Mouse (Mus musculus): ENCODE data around the gene Cops7a. TPM values are rescaled to one million over a fixed set of nuclear protein-coding genes. Genes with fewer than 3 reads are reported as not detected.

Cops7a gene
- 94.4 and 96.7 TPM in 2 replicates for polyA plus RNA-seq (2015; fragmentation: Nextera tagmentation; extraction: Ambion mirVana)

DNA sequence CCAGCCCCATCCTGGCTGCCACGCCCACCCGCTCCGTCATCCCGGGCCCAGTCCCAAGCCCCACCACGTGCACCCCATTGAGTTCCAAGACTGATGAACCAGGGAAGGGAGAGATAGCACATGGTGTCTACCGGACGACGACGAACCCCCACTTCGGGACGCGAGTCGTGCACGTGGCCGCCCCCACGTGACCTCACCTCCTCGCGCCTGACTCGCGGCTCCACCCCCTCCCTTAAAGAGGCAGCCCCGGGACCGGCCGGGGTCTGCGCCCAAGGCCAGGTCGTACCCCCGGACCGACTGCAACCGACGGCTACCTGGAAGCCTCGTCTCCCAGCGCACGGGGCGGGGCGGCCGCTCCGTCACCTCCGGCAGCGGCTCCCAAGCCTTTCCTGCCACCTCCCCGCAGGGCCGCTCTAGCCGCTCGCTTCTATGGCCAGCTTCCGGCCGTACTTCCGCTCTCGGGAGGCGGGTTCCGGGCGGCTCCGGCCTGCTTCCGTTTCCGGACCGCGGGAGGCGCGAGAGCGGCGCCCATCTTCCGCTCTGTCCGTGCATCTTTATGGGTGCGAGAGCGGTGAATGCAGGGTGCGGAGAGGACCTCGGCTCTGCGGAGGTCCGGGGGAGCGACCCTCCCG lies at the start of gene Cops7a:
Gene Cops7a (minus strand): TSS at position 451 of the 632 bp plus-strand sequence.
- H3K4me1 ChIP-seq (replicated peaks; ENCODE audit: control insufficient read depth, insufficient read depth, low read length): peaks cover 13% of the 10 kb centered on the region
- 0 out of 2 replicates have a peak, but pooled peaks cover 3% of the 10 kb centered on the region for H3K9me3 ChIP-seq (ENCODE audit: control insufficient read depth, low read length)
- peak; percentile 97 for ATAC-seq
- H3K4me3 ChIP-seq (replicated peaks; ENCODE audit: low read length): peak within 1 kb of the TSS; percentile 71
- WGBS: under 1% methylated on average over 68 of the region's 68 CpGs
- H3K9ac ChIP-seq (replicated peaks; ENCODE audit: low read depth, low read length): peak within 1 kb of the TSS; percentile 82
- peak within 1 kb of the TSS; percentile 85 for H3K27ac ChIP-seq (ENCODE audit: low read length)
- H3K36me3 ChIP-seq (ENCODE audit: control insufficient read depth, insufficient read depth): peaks cover 5% of the 10 kb centered on the region; the same call in 1 of the 2 replicates
- no peaks in the 10 kb centered on the region for H3K27me3 ChIP-seq (replicated peaks; ENCODE audit: control insufficient read depth, insufficient read depth, low read length)
- H3K4me2 ChIP-seq (ENCODE audit: low read length): peak within 1 kb of the TSS; percentile 99

DNA sequence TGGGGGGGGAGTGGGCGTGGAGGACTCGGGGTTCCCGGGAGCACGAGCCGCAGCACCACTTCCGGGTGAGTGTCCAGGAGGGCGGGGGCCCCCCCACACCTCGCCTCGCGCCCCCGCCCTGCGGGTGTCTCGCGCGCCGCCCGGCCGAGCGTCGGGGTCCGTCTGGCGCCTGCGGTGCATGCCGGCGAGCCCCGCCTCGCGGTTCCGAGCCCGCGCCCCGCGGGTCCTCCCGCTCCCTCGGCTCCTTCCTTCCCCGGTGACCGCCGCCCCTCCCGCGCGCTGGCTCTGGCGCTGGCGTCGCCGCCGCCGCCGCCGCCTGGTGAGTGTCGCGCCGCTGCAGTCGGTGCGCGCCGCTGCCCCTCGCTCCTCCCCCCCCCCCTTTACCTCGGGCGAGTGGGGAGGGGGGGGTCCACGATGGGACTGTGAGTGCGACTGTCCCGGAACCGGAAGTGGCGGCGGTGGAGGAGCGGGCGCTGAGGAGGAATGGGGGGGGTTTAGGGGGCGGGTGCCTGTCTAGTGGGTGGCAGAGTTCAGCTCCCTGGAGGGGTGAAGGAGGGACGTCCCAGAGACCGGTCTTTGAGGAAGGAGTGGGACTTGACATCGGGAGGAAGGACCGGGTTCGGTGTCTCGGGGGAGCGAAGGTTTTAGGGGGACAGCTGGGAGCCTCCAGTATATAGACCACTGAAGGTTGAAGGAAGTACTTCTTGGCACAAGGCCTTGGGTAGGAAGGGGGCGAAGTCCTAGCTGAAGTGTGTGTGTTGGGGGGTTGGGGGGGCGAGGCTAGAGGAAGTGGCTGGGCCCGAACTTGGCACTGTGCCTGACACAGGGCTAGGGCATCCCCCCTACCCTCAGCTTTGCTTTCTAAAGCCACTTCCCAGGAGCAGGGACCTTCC lies 44.1 kb upstream of the Cops7a start:
- Histone ChIP-seq H3K4me2 (ENCODE audit: low read length) (peak overlapping the region; percentile 87), H3K4me1 (replicated peaks; ENCODE audit: control insufficient read depth, insufficient read depth, low read length) (peaks cover 37% of the 10 kb centered on the region), H3K9me3 (ENCODE audit: control insufficient read depth, low read length) (no peaks in the 10 kb centered on the region), H3K9ac (replicated peaks; ENCODE audit: low read depth, low read length) (peak overlapping the region; percentile 89), H3K4me3 (replicated peaks; ENCODE audit: low read length) (peak overlapping the region; percentile 69), H3K27ac (ENCODE audit: low read length) (peak overlapping the region; percentile 97), H3K36me3 (ENCODE audit: control insufficient read depth, insufficient read depth) (peaks cover 13% of the 10 kb centered on the region), H3K27me3 (replicated peaks; ENCODE audit: control insufficient read depth, insufficient read depth, low read length) (no peaks in the 10 kb centered on the region)
- WGBS: under 1% methylated on average over 43 of the region's 78 CpGs
- ATAC-seq: peak; percentile 75

DNA sequence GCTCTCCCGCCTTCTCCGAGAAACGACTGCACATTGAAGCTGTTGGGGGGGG lies 43.6 kb upstream of the Cops7a start, which contains the start of gene Zfp384:
Gene Zfp384 (plus strand): TSS at position 17 of the 52 bp plus-strand sequence.
- no CpG with 5 or more reads among the region's 3 CpGs for WGBS
- peak within 1 kb of the TSS; percentile 97 for H3K27ac ChIP-seq (ENCODE audit: low read length)
- peak within 1 kb of the TSS; percentile 69 for H3K4me3 ChIP-seq (replicated peaks; ENCODE audit: low read length)

DNA sequence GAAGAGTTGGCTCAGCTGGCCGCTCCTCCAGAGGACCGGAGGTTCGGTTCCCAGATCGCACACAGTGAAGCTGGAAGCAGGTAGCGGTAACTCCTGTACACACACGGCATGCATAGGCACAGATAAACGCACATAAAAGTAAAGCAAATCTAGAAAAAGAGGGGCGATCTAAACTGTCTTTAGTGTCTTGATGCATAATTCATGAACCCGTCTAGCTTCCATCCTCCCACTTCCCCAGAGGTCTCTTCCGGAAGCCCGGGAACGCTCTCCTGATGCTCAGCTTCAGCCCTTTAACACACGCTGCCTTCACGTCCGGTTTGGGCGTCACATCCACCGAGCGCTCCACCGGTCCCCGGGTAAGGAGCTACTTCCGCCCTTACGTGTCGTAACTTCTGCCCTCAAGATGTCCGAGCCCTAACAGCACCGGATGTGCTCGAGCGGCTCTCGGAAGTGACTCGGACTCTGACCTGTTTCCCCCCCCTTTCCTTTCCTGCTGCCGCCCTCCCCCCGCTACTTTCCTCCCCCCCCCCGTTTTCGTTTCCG lies 43.3 kb upstream of the Cops7a start:
- WGBS: 0% methylated on average over 31 of the region's 34 CpGs
- peak overlapping the region; percentile 65 for H3K4me2 ChIP-seq (ENCODE audit: low read length)

More for the DNA sequence above, 43.6 kb upstream of the Cops7a start, which contains the start of gene Zfp384:
- Histone ChIP-seq H3K9ac (replicated peaks; ENCODE audit: low read depth, low read length) (peak within 1 kb of the TSS; percentile 89), H3K9me3 (ENCODE audit: control insufficient read depth, low read length) (no peaks in the 10 kb centered on the region), H3K27me3 (replicated peaks; ENCODE audit: control insufficient read depth, insufficient read depth, low read length) (no peaks in the 10 kb centered on the region), H3K36me3 (ENCODE audit: control insufficient read depth, insufficient read depth) (peaks cover 13% of the 10 kb centered on the region), H3K4me1 (replicated peaks; ENCODE audit: control insufficient read depth, insufficient read depth, low read length) (peaks cover 37% of the 10 kb centered on the region), H3K4me2 (ENCODE audit: low read length) (peak within 1 kb of the TSS; percentile 87)
- no peak for ATAC-seq

GRCm38 (mm10) chr6:125008060-125008459 lies 42.7 kb upstream of the Cops7a start:
- Histone ChIP-seq H3K9me3 (ENCODE audit: control insufficient read depth, low read length) (no peaks in the 10 kb centered on the region), H3K36me3 (ENCODE audit: control insufficient read depth, insufficient read depth) (peaks cover 13% of the 10 kb centered on the region), H3K4me2 (ENCODE audit: low read length) (peak overlapping the region; percentile 65), H3K27me3 (replicated peaks; ENCODE audit: control insufficient read depth, insufficient read depth, low read length) (no peaks in the 10 kb centered on the region), H3K9ac (replicated peaks; ENCODE audit: low read depth, low read length) (peak overlapping the region; percentile 61), H3K4me1 (replicated peaks; ENCODE audit: control insufficient read depth, insufficient read depth, low read length) (peaks cover 37% of the 10 kb centered on the region), H3K4me3 (replicated peaks; ENCODE audit: low read length) (peak overlapping the region; percentile 69), H3K27ac (ENCODE audit: low read length) (peak overlapping the region; percentile 90)
- peak; percentile 0; the same call in 1 of the 2 replicates for ATAC-seq
- 46% methylated on average over 13 of the region's 13 CpGs for WGBS

More for the DNA sequence above, 43.3 kb upstream of the Cops7a start:
- Histone ChIP-seq H3K9me3 (ENCODE audit: control insufficient read depth, low read length) (no peaks in the 10 kb centered on the region), H3K27me3 (replicated peaks; ENCODE audit: control insufficient read depth, insufficient read depth, low read length) (no peaks in the 10 kb centered on the region), H3K36me3 (ENCODE audit: control insufficient read depth, insufficient read depth) (peaks cover 13% of the 10 kb centered on the region), H3K9ac (replicated peaks; ENCODE audit: low read depth, low read length) (peak overlapping the region; percentile 89), H3K27ac (ENCODE audit: low read length) (peak overlapping the region; percentile 97), H3K4me3 (replicated peaks; ENCODE audit: low read length) (peak overlapping the region; percentile 69), H3K4me1 (replicated peaks; ENCODE audit: control insufficient read depth, insufficient read depth, low read length) (peaks cover 37% of the 10 kb centered on the region)
- ATAC-seq: peak; percentile 98

- Histone ChIP-seq H3K27me3 (replicated peaks; ENCODE audit: control insufficient read depth, insufficient read depth, low read length) (0 out of 2 replicates have a peak, but pooled peaks cover 4% of the 10 kb centered on the region), H3K4me2 (ENCODE audit: low read length) (no peak overlapping the region), H3K4me1 (replicated peaks; ENCODE audit: control insufficient read depth, insufficient read depth, low read length) (peaks cover 14% of the 10 kb centered on the region), H3K9ac (replicated peaks; ENCODE audit: low read depth, low read length) (no peak overlapping the region), H3K27ac (ENCODE audit: low read length) (no peak overlapping the region), H3K36me3 (ENCODE audit: control insufficient read depth, insufficient read depth) (no peaks in the 10 kb centered on the region), H3K9me3 (ENCODE audit: control insufficient read depth, low read length) (no peaks in the 10 kb centered on the region), H3K4me3 (replicated peaks; ENCODE audit: low read length) (no peak overlapping the region)
- ATAC-seq: no peak
- WGBS: 48% methylated on average over 3 of the region's 3 CpGs
Observed at GRCm38 (mm10) chr6:125005086-125005485, 39.7 kb upstream of the Cops7a start.

DNA sequence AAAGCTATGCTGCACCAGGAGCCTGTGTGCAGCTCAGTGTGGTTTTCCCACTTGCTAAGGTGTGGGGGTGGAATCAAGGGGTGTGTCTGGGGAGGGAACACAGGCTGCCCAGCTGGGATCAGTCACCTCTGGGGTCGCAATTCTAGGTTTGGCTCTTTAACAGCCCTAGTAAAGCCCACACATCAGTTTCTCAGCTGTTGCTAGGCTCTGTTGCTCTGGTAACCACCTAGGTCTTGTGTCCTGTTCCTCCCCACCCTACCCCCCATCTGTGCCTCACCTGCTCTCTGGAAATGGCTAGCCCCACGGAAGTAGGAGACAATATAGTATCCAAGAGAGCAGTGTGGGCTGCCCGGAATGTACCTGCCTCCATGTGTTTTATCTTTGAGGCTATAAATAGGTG lies 38.4 kb upstream of the Cops7a start:
- H3K4me1 ChIP-seq (replicated peaks; ENCODE audit: control insufficient read depth, insufficient read depth, low read length): peaks cover 12% of the 10 kb centered on the region
- H3K27me3 ChIP-seq (replicated peaks; ENCODE audit: control insufficient read depth, insufficient read depth, low read length): peaks cover 14% of the 10 kb centered on the region
- H3K36me3 ChIP-seq (ENCODE audit: control insufficient read depth, insufficient read depth): no peaks in the 10 kb centered on the region
- no peak overlapping the region for H3K9ac ChIP-seq (replicated peaks; ENCODE audit: low read depth, low read length)
- no peaks in the 10 kb centered on the region for H3K9me3 ChIP-seq (ENCODE audit: control insufficient read depth, low read length)
- H3K4me2 ChIP-seq (ENCODE audit: low read length): no peak overlapping the region
- WGBS: 52% methylated on average over 3 of the region's 3 CpGs
- no peak overlapping the region for H3K4me3 ChIP-seq (replicated peaks; ENCODE audit: low read length)
- no peak overlapping the region for H3K27ac ChIP-seq (ENCODE audit: low read length)
- ATAC-seq: no peak

- H3K4me3 ChIP-seq (replicated peaks; ENCODE audit: low read length): no peak overlapping the region
- peaks cover 25% of the 10 kb centered on the region for H3K4me1 ChIP-seq (replicated peaks; ENCODE audit: control insufficient read depth, insufficient read depth, low read length)
- H3K4me2 ChIP-seq (ENCODE audit: low read length): no peak overlapping the region
- no peaks in the 10 kb centered on the region for H3K36me3 ChIP-seq (ENCODE audit: control insufficient read depth, insufficient read depth)
- H3K27me3 ChIP-seq (replicated peaks; ENCODE audit: control insufficient read depth, insufficient read depth, low read length): peaks cover 20% of the 10 kb centered on the region
- ATAC-seq: no peak
- no peak overlapping the region for H3K9ac ChIP-seq (replicated peaks; ENCODE audit: low read depth, low read length)
- no peaks in the 10 kb centered on the region for H3K9me3 ChIP-seq (ENCODE audit: control insufficient read depth, low read length)
- H3K27ac ChIP-seq (ENCODE audit: low read length): no peak overlapping the region
- WGBS: 37% methylated on average over 10 of the region's 10 CpGs
Observed at GRCm38 (mm10) chr6:124999546-124999945, 34.2 kb upstream of the Cops7a start.

DNA sequence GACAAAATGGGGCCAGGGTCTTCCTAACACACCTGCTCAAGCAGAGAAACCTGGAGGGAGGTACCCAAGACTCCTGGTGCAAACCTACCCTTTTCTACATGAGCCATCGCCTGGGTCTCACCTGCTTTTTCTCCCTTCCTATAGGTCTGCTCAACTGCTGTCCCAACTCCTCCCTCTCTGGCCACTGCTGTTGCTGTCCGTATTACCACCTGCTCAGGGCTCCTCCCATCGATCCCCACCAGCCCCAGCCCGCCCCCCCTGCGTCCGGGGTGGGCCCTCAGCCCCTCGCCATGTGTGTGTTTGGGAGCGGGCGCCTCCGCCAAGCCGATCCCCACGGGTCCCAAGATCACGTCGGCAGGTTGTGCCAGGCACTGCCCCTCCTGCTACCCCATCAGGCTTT lies 33.8 kb upstream of the Cops7a start:
- peaks cover 20% of the 10 kb centered on the region for H3K27me3 ChIP-seq (replicated peaks; ENCODE audit: control insufficient read depth, insufficient read depth, low read length)
- H3K4me2 ChIP-seq (ENCODE audit: low read length): no peak overlapping the region
- ATAC-seq: no peak
- H3K4me3 ChIP-seq (replicated peaks; ENCODE audit: low read length): no peak overlapping the region
- H3K9me3 ChIP-seq (ENCODE audit: control insufficient read depth, low read length): no peaks in the 10 kb centered on the region
- WGBS: 44% methylated on average over 14 of the region's 14 CpGs
- no peaks in the 10 kb centered on the region for H3K36me3 ChIP-seq (ENCODE audit: control insufficient read depth, insufficient read depth)
- H3K9ac ChIP-seq (replicated peaks; ENCODE audit: low read depth, low read length): no peak overlapping the region
- H3K4me1 ChIP-seq (replicated peaks; ENCODE audit: control insufficient read depth, insufficient read depth, low read length): peaks cover 25% of the 10 kb centered on the region
- H3K27ac ChIP-seq (ENCODE audit: low read length): no peak overlapping the region
